In the genomic region with DNA sequence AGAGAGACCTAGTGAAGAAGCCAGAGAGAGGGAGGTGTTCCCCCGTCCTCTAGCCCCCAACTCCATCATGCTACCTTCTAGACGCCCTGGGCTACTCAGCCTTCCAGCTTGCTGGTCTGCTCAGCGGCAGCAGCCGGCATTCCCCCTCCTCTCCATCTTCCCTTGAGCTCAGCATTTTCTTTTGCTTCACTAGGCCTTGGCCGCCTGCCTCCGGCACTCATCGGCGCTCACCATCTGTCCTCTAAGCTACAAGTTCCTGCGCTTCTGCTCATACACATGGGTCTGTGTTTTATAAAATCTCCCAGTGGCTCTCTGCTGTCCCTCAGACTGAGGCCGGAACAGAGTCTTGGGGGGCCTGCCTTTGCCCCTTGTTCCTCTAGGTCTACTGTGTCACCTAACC, we compare ENCODE assay signal across 8 mouse cellular contexts. TPM values are rescaled to one million over a fixed set of nuclear protein-coding genes. Genes with fewer than 3 reads are reported as not detected.
DNase-seq lines count a peak whose midpoint lies in the region; ATAC-seq and TF ChIP-seq lines count a peak whose summit lies in the region.

No protein-coding gene starts in this region.

- H3K4me2 ChIP-seq in hindbrain, postnatal 0 days (ENCODE audit: low read depth, low read length), result 0 out of 2 replicates have a peak overlapping the region, but pooled peaks have one; percentile 5
- no peak overlapping the region for H3K4me2 ChIP-seq in midbrain, embryonic 16.5 days (ENCODE audit: low read length)

- no peak overlapping the region for H3K9ac ChIP-seq in hindbrain, postnatal 0 days (replicated peaks; ENCODE audit: low read length)
- H3K9ac ChIP-seq in midbrain, embryonic 16.5 days (ENCODE audit: low read depth, low read length), result no peak overlapping the region

- H3K27me3 ChIP-seq in hindbrain, postnatal 0 days (ENCODE audit: insufficient read depth, low read length), result no peaks in the 10 kb centered on the region
- H3K27me3 ChIP-seq in midbrain, embryonic 16.5 days (ENCODE audit: control insufficient read depth, insufficient read depth, low read depth, low read length), result no peaks in the 10 kb centered on the region

- TF ChIP-seq CTCF in hindbrain, postnatal 0 days (IDR thresholded peaks at IDR 0.05; ENCODE audit: low read depth), result no peak

- no peaks in the 10 kb centered on the region for H3K36me3 ChIP-seq in hindbrain, postnatal 0 days (ENCODE audit: insufficient read depth, low read length)
- no peaks in the 10 kb centered on the region for H3K36me3 ChIP-seq in midbrain, embryonic 16.5 days (ENCODE audit: control insufficient read depth, insufficient read depth, low read length)

- no peaks in the 10 kb centered on the region for H3K9me3 ChIP-seq in hindbrain, postnatal 0 days (ENCODE audit: low read length)
- no peaks in the 10 kb centered on the region for H3K9me3 ChIP-seq in midbrain, embryonic 16.5 days (replicated peaks; ENCODE audit: control insufficient read depth, low read length, poor library complexity, severe bottlenecking)

- WGBS in hindbrain, postnatal 0 days, result 20% methylated on average over 10 of the region's 10 CpGs
- 28% methylated on average over 10 of the region's 10 CpGs for WGBS in midbrain, embryonic 16.5 days

- no peak overlapping the region for H3K4me3 ChIP-seq in hindbrain, postnatal 0 days (ENCODE audit: low read length)
- H3K4me3 ChIP-seq in midbrain, embryonic 16.5 days (ENCODE audit: low read depth, low read length), result no peak overlapping the region

- peak; percentile 45 for DNase-seq in heart, postnatal 4 days
- no peak for DNase-seq in heart, adult 9 months (ENCODE audit: low spot score in 2 of 2)
- peak; percentile 92 to 94 for DNase-seq in cerebellum, postnatal 36 days
- peak; percentile 90 for DNase-seq in hindbrain, postnatal 0 days (ENCODE audit: low spot score)
- no peak for DNase-seq in spleen, postnatal 4 days (ENCODE audit: low spot score in 2 of 2)
- DNase-seq in urinary bladder, adult 18-20 months (ENCODE audit: low spot score in 2 of 2), result no peak
- DNase-seq in spleen, postnatal 36 days (ENCODE audit: low spot score in 2 of 2), result no peak

- H3K27ac ChIP-seq in hindbrain, postnatal 0 days, result peak overlapping the region; percentile 88
- peak overlapping the region; percentile 23; the same call in 1 of the 2 replicates for H3K27ac ChIP-seq in midbrain, embryonic 16.5 days (ENCODE audit: low read length)

- H3K4me1 ChIP-seq in hindbrain, postnatal 0 days (ENCODE audit: insufficient read depth, low read length), result peaks cover 30% of the 10 kb centered on the region
- peaks cover 18% of the 10 kb centered on the region for H3K4me1 ChIP-seq in midbrain, embryonic 16.5 days (ENCODE audit: control insufficient read depth, insufficient read depth, low read length)

- peak; percentile 54 for ATAC-seq in hindbrain, postnatal 0 days
- no peak for ATAC-seq in midbrain, embryonic 16.5 days

RNA-seq across cellular contexts. Expression of gene Coro2b, which starts 3.9 kb away (rescaled TPM):
- 10 to 100 TPM; 16.2 to 16.9 TPM for total RNA-seq in heart, postnatal 4 days (2021)
- total RNA-seq in hindbrain, postnatal 0 days (2014; rRNA removed), result 42.6 and 47.2 TPM in 2 replicates
- polyA plus RNA-seq in hindbrain, postnatal 0 days (2015; fragmentation: Nextera tagmentation; extraction: Ambion mirVana), result 24.7 and 25.0 TPM in 2 replicates
- 32.0 and 33.4 TPM in 2 replicates for polyA plus RNA-seq in midbrain, embryonic 16.5 days (2015; fragmentation: Nextera tagmentation; extraction: Ambion mirVana)

Comparison
In these comparisons a context has a peak if more than half of its experiments do, and no peak if none do; other contexts are left out.
1. DNase-seq: peak in heart, postnatal 4 days (single experiment), cerebellum, postnatal 36 days (2 of 2) and hindbrain, postnatal 0 days (single experiment); none in heart, adult 9 months (0 of 2), spleen, postnatal 4 days (0 of 2), urinary bladder, adult 18-20 months (0 of 2) and spleen, postnatal 36 days (0 of 2).